Mouse (Mus musculus) CH12.LX (cell line): Measurements from ENCODE around the gene Tmem214. TPM values are rescaled to one million over a fixed set of nuclear protein-coding genes. Genes with fewer than 3 reads are reported as not detected.

Experiments
- DNase-seq: peaks from one replicate; pipeline ENCODE4 v3.0.0-alpha.2; 2013; ENCODE audit errors: extremely low read depth
- H3K27ac ChIP-seq: 2 replicates; pipeline ENCODE4 v1.5.1; 2012; ENCODE audit warnings: low read depth, mild to moderate bottlenecking, control low read depth, moderate library complexity; ENCODE audit not compliant: insufficient read depth
- H3K27me3 ChIP-seq: replicated peaks from 2 replicates; pipeline ENCODE3; 2012; ENCODE audit warnings: inconsistent platforms
- H3K36me3 ChIP-seq, 2 experiments: replicated peaks in 1 of 2; 2 replicates each; pipeline versions ENCODE3 to v1.6.1; 2012; ENCODE audit warnings: inconsistent platforms in 1 of 2, low read length in 1 of 2, mild to moderate bottlenecking in 1 of 2, mixed read lengths in 1 of 2, moderate library complexity in 1 of 2; ENCODE audit not compliant: control insufficient read depth in 1 of 2, insufficient read depth in 1 of 2
- H3K4me1 ChIP-seq, 2 experiments: 2 replicates each; pipeline ENCODE4 v1.6.1; 2012; ENCODE audit warnings: inconsistent platforms in 1 of 2, moderate library complexity in 1 of 2; ENCODE audit not compliant: insufficient read depth in 2 of 2, control insufficient read depth in 1 of 2
- H3K4me2 ChIP-seq: 2 replicates; pipeline ENCODE4 v1.6.1; 2012; ENCODE audit warnings: low read depth, mild to moderate bottlenecking, control low read depth; ENCODE audit not compliant: poor library complexity, insufficient read depth, severe bottlenecking
- H3K4me3 ChIP-seq, 3 experiments: fragments of 150-350 bp in 1 of 3; sonication (generic) in 1 of 3; replicated peaks in 1 of 3; 2 replicates each; pipeline versions ENCODE3 to v1.5.1; 2011 to 2012; ENCODE audit warnings: low read depth in 2 of 3, low read length in 2 of 3, mild to moderate bottlenecking in 2 of 3, moderate library complexity in 2 of 3, control low read depth in 1 of 3, improper control_type of control experiment in 1 of 3, inconsistent platforms in 1 of 3, mixed read lengths in 1 of 3; ENCODE audit not compliant: poor library complexity in 1 of 3
- H3K79me2 ChIP-seq: replicated peaks from 2 replicates; pipeline ENCODE4 v1.6.1; 2012; ENCODE audit warnings: mild to moderate bottlenecking, moderate library complexity; ENCODE audit not compliant: control insufficient read depth, poor library complexity, insufficient read depth, severe bottlenecking; ENCODE audit errors: extremely low read depth
- H3K9ac ChIP-seq: 2 replicates; pipeline ENCODE4 v1.6.1; 2012; ENCODE audit warnings: low read depth, mild to moderate bottlenecking, control low read depth, moderate library complexity; ENCODE audit not compliant: insufficient read depth
- H3K9me3 ChIP-seq: replicated peaks from 2 replicates; pipeline ENCODE3; 2012; ENCODE audit warnings: low read length, inconsistent platforms, mixed read lengths
- BHLHE40 ChIP-seq: IDR thresholded peaks from 2 replicates; pipeline ENCODE4 v1.6.1; 2011; ENCODE audit warnings: mild to moderate bottlenecking, low read depth, low read length, improper control_type of control experiment
- CHD1 ChIP-seq: IDR thresholded peaks from 2 replicates; pipeline ENCODE4 v1.6.1; 2012; ENCODE audit warnings: low read depth, low read length, improper control_type of control experiment, inconsistent platforms
- CHD2 ChIP-seq: IDR thresholded peaks from 2 replicates; pipeline ENCODE4 v1.6.1; 2011; ENCODE audit warnings: low read length, improper control_type of control experiment
- CTCF ChIP-seq, 2 experiments: IDR thresholded peaks in 1 of 2; conservative IDR thresholded peaks in 1 of 2; 2 replicates each; pipeline ENCODE4 v1.5.1; 2011 to 2012; ENCODE audit warnings: low read depth in 2 of 2, low read length in 2 of 2, improper control_type of control experiment in 1 of 2, inconsistent platforms in 1 of 2, mild to moderate bottlenecking in 1 of 2, moderate library complexity in 1 of 2
- ELF1 ChIP-seq: IDR thresholded peaks from 2 replicates; pipeline ENCODE4 v1.6.1; 2014; ENCODE audit warnings: low read depth, mild to moderate bottlenecking, inconsistent platforms, low read length, improper control_type of control experiment
- EP300 ChIP-seq: IDR thresholded peaks from 2 replicates; pipeline ENCODE4 v1.6.1; 2011; ENCODE audit warnings: low read length, improper control_type of control experiment
- ETS1 ChIP-seq: conservative IDR thresholded peaks from 2 replicates; pipeline ENCODE4 v1.6.1; 2012; ENCODE audit warnings: low read depth, mild to moderate bottlenecking, inconsistent platforms, low read length, improper control_type of control experiment, moderate library complexity
- GABPA ChIP-seq: IDR thresholded peaks from 2 replicates; pipeline ENCODE4 v1.6.1; 2012; ENCODE audit warnings: low read depth, low read length, improper control_type of control experiment, inconsistent platforms; ENCODE audit not compliant: insufficient replicate concordance
- HCFC1 ChIP-seq: IDR thresholded peaks from 2 replicates; pipeline ENCODE4 v1.6.1; 2012; ENCODE audit warnings: low read depth, mild to moderate bottlenecking, inconsistent platforms, low read length, improper control_type of control experiment
- JUN ChIP-seq: IDR thresholded peaks from 2 replicates; pipeline ENCODE4 v1.6.1; 2011; ENCODE audit warnings: low read depth, mild to moderate bottlenecking, low read length, improper control_type of control experiment, moderate library complexity; ENCODE audit not compliant: insufficient read depth
- JUND ChIP-seq: conservative IDR thresholded peaks from 2 replicates; pipeline ENCODE4 v1.6.1; 2011; ENCODE audit warnings: low read depth, low read length, improper control_type of control experiment
- MAFK ChIP-seq: IDR thresholded peaks from 2 replicates; pipeline ENCODE4 v1.6.1; 2011; ENCODE audit warnings: low read length, improper control_type of control experiment; ENCODE audit not compliant: insufficient replicate concordance
- MAX ChIP-seq: IDR thresholded peaks from 2 replicates; pipeline ENCODE4 v1.6.1; 2011; ENCODE audit warnings: low read length, improper control_type of control experiment
- MAZ ChIP-seq: IDR thresholded peaks from 2 replicates; pipeline ENCODE4 v1.6.1; 2012; ENCODE audit warnings: low read depth, mild to moderate bottlenecking, inconsistent platforms, low read length, improper control_type of control experiment, moderate library complexity
- MEF2A ChIP-seq: IDR thresholded peaks from 2 replicates; pipeline ENCODE4 v1.6.1; 2014; ENCODE audit warnings: low read depth, mild to moderate bottlenecking, inconsistent platforms, low read length, improper control_type of control experiment, borderline replicate concordance
- NELFE ChIP-seq: IDR thresholded peaks from 2 replicates; pipeline ENCODE4 v1.6.1; 2011; ENCODE audit warnings: low read depth, low read length, improper control_type of control experiment
- NRF1 ChIP-seq: IDR thresholded peaks from 2 replicates; pipeline ENCODE4 v1.6.1; 2014; ENCODE audit warnings: low read depth, mild to moderate bottlenecking, inconsistent platforms, low read length, improper control_type of control experiment, moderate library complexity
- PAX5 ChIP-seq: IDR thresholded peaks from 2 replicates; pipeline ENCODE4 v1.6.1; 2012; ENCODE audit warnings: low read length, inconsistent platforms, mixed read lengths
- POLR2A ChIP-seq: IDR thresholded peaks from 2 replicates; pipeline ENCODE4 v1.6.1; 2011; ENCODE audit warnings: low read depth, mild to moderate bottlenecking, improper control_type of control experiment, low read length
- RAD21 ChIP-seq: IDR thresholded peaks from 2 replicates; pipeline ENCODE4 v1.6.1; 2011; ENCODE audit warnings: low read depth, mild to moderate bottlenecking, low read length, improper control_type of control experiment, moderate library complexity
- RCOR1 ChIP-seq: conservative IDR thresholded peaks from 2 replicates; pipeline ENCODE4 v1.6.1; 2012; ENCODE audit warnings: low read depth, mild to moderate bottlenecking, inconsistent platforms, low read length, improper control_type of control experiment
- SIN3A ChIP-seq: IDR thresholded peaks from 2 replicates; pipeline ENCODE4 v1.6.1; 2012; ENCODE audit warnings: low read length, improper control_type of control experiment, inconsistent platforms
- TBP ChIP-seq: conservative IDR thresholded peaks from 2 replicates; pipeline ENCODE4 v1.6.1; 2011; ENCODE audit warnings: low read depth, low read length, improper control_type of control experiment
- TCF12 ChIP-seq: IDR thresholded peaks from 2 replicates; pipeline ENCODE4 v1.6.1; 2014; ENCODE audit warnings: low read depth, mild to moderate bottlenecking, inconsistent platforms, low read length, improper control_type of control experiment
- USF2 ChIP-seq: conservative IDR thresholded peaks from 2 replicates; pipeline ENCODE4 v1.6.1; 2011; ENCODE audit warnings: low read depth, low read length, improper control_type of control experiment
- ZC3H11A ChIP-seq: IDR thresholded peaks from 2 replicates; pipeline ENCODE4 v1.6.1; 2012; ENCODE audit warnings: low read depth, mild to moderate bottlenecking, inconsistent platforms, low read length, improper control_type of control experiment
- ZKSCAN1 ChIP-seq: IDR thresholded peaks from 2 replicates; pipeline ENCODE4 v1.6.1; 2012; ENCODE audit warnings: low read depth, inconsistent platforms, low read length, improper control_type of control experiment, borderline replicate concordance
- ZMIZ1 ChIP-seq: IDR thresholded peaks from 2 replicates; pipeline ENCODE4 v1.6.1; 2012; ENCODE audit warnings: low read depth, mild to moderate bottlenecking, inconsistent platforms, low read length, improper control_type of control experiment
- ZNF384 ChIP-seq: IDR thresholded peaks from 2 replicates; pipeline ENCODE4 v1.6.1; 2012; ENCODE audit warnings: low read depth, low read length, improper control_type of control experiment, inconsistent platforms
- dilution Hi-C: fragments of 300-500 bp; cut with MboI; formaldehyde crosslinking; loops from 2 replicates; pipeline ENCODE4 v1.14.3; 2020; ENCODE audit warnings: low sequenced_read_pairs; ENCODE audit not compliant: extremely low pct_unique_long_range_greater_than_20kb, extremely low pct_ligation_motif_present
- in situ Hi-C: fragments of 300-500 bp; cut with MboI; formaldehyde crosslinking; loops from 3 replicates; pipeline ENCODE4 v1.14.3; 2019; ENCODE audit warnings: low sequenced_read_pairs, low pct_ligation_motif_present, low pct_unique_long_range_greater_than_20kb, mixed read lengths
- polyA plus RNA-seq: library from polyadenylated mRNA; unstranded; fragments of >175 nt; gene quantifications from 2 replicates; pipeline ENCODE4 v1.2.1, GENCODE M21; 2012; ENCODE audit warnings: low read depth; ENCODE audit not compliant: insufficient read length
- total RNA-seq, 2 experiments: library from RNA; depleted of rRNA; stranded (reverse); fragments of 300-350 nt in 1 of 2; fragments of >200 nt in 1 of 2; gene quantifications; 2 replicates each; pipeline ENCODE4 v1.2.3; 2012 to 2014

Tmem214 gene
- total RNA-seq (2012; rRNA removed), result 31.9 and 36.7 TPM in 2 replicates
- 25.2 and 28.3 TPM in 2 replicates for total RNA-seq (2014; rRNA removed)
- polyA plus RNA-seq, result 28.0 and 35.3 TPM in 2 replicates

DNA sequence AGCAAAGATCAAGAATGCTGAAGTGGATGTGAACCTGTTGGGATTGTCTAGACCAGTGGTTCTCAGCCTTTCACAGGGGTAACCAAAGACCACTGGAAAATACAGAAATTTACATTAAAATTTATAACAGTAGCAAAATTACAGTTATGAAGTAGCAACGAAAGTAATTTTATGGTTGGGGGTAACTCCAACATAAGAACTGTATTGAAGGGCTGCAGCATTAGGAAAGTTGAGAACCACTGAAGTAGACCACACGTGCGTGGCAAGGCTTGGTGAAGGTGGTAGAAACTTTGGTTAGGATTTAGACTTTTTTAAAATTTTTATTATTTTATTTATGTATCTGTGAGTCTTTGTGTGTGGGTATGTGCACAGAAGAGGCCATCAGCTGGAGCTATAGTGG, at the start of gene Tmem214:
TSS of gene Tmem214 (plus strand) at position 301 of the 400 bp plus-strand sequence.
- peaks cover 9% of the 10 kb centered on the region for H3K79me2 ChIP-seq
- no peak within 1 kb of the TSS for H3K9ac ChIP-seq
- no peak for DNase-seq
- H3K4me3 ChIP-seq, result no peak within 1 kb of the TSS
- H3K27ac ChIP-seq, result no peak within 1 kb of the TSS
- dilution Hi-C loops (no loop called here), in situ Hi-C loops (no loop called here)
- peaks cover 21 to 54% of the 10 kb centered on the region in 2 experiments for H3K4me1 ChIP-seq
- H3K36me3 ChIP-seq, result peaks cover 17 to 24% of the 10 kb centered on the region in 2 experiments
- TF ChIP-seq ZKSCAN1 (no peak), MAX (no peak), ELF1 (no peak), POLR2A (no peak), GABPA (no peak), USF2 (no peak), ZC3H11A (no peak), ZMIZ1 (no peak), JUND (no peak), EP300 (no peak), MAZ (no peak), ETS1 (no peak), TCF12 (no peak), BHLHE40 (no peak), TBP (no peak), CHD2 (no peak), SIN3A (no peak), MAFK (no peak), CHD1 (no peak)
- H3K27me3 ChIP-seq, result no peaks in the 10 kb centered on the region
- H3K9me3 ChIP-seq, result no peaks in the 10 kb centered on the region
- no peak within 1 kb of the TSS; the same call in 1 of the 2 replicates for H3K4me2 ChIP-seq

DNA sequence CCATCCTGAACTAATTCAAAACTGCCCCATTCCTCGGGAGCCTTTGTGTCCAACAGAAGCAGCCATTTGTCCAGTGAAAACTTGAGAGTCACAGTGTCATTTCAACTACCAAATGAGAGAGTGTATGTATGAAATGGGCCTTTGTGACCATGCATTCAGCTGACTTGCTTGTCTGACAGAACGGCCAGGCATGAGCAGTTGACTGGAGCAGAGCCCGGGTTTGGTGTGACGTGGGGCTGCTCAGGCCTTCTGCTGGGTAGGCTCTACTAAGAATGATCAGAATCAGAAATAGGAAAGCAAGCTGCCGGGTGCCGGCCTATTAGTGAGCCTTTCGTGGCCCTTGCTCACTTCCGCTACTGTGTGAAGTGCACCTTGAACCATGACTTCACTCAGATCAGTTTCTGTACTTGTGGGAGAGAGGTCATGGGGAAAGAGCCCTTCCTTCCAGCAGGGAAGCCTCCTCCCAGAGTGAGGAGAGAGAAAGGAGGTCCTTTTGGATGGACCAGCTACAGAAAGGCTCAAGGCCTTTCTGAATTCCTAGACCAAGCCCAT, 49.0 kb upstream of the Tmem214 start:
- Histone ChIP-seq H3K36me3 (no peaks in the 10 kb centered on the region), H3K4me2 (no peak overlapping the region), H3K79me2 (no peaks in the 10 kb centered on the region), H3K9ac (no peak overlapping the region), H3K9me3 (no peaks in the 10 kb centered on the region), H3K27ac (no peak overlapping the region), H3K4me1 (peaks cover 3 to 9% of the 10 kb centered on the region in 2 experiments; a peak in 3 of 4 replicates), H3K27me3 (peaks cover 24% of the 10 kb centered on the region)
- dilution Hi-C loops, result no loop called here
- DNase-seq, result no peak
- no peak for TF ChIP-seq NELFE
- TF ChIP-seq ETS1, result no peak
- TF ChIP-seq EP300, result no peak
- TF ChIP-seq RAD21, result no peak
- no peak for TF ChIP-seq MAX
- no peak for TF ChIP-seq ZKSCAN1
- no peak for TF ChIP-seq JUND
- no peak for TF ChIP-seq CHD2
- no peak for TF ChIP-seq MEF2A
- no peak for TF ChIP-seq PAX5
- no peak for TF ChIP-seq ZNF384
- no peak for TF ChIP-seq GABPA
- TF ChIP-seq USF2, result no peak
- no peak for TF ChIP-seq RCOR1
- TF ChIP-seq JUN, result no peak
- no peak for TF ChIP-seq MAFK
- TF ChIP-seq NRF1, result no peak
- TF ChIP-seq SIN3A, result no peak
- TF ChIP-seq CTCF (conservative IDR thresholded peaks at IDR 0.05 in 1 of 2, IDR thresholded peaks at IDR 0.05 in 1 of 2; ENCODE audit: low read depth in 2 of 2, low read length in 2 of 2), result no peak
- TF ChIP-seq HCFC1, result no peak
- TF ChIP-seq, all 38 proteins: peak for 0
- in situ Hi-C loops, result loop anchor here (10.0 kb wide), 1 partner anchor 186 kb away; no protein-coding TSS in a partner anchor
- H3K4me3 ChIP-seq, result no peak overlapping the region
